In genomic region chr10:117630176-117630575, GRCm38 (mm10) we compare ENCODE assay signal across 10 mouse cellular contexts. TPM values are rescaled to one million over a fixed set of nuclear protein-coding genes. Genes with fewer than 3 reads are reported as not detected.
DNase-seq lines count a peak whose midpoint lies in the region; ATAC-seq and TF ChIP-seq lines count a peak whose summit lies in the region.
"Had no signal": no experiment of that assay in that cellular context is flagged by ENCODE, and none has a peak within 500 bp of the region (broad histone marks: within the 10 kb centered on the region; RNA-seq: fewer than 3 reads in every experiment).

No protein-coding gene starts in this region.

- H3K27ac ChIP-seq in hindbrain, embryonic 10.5 days: no peak overlapping the region
- H3K27ac ChIP-seq in hindbrain, embryonic 14.5 days: no peak overlapping the region
- H3K27ac ChIP-seq in forebrain, embryonic 13.5 days: no peak overlapping the region
- H3K27ac ChIP-seq in liver, embryonic 12.5 days: no peak overlapping the region
- H3K27ac ChIP-seq in thymus, adult 2 months (ENCODE audit: control insufficient read depth, insufficient read depth, low read length): no peak overlapping the region

- no peak for TF ChIP-seq POLR2A in thymus, adult 2 months (IDR thresholded peaks at IDR 0.05; ENCODE audit: control insufficient read depth, extremely low read depth, insufficient read depth, low read length, poor library complexity)

- H3K4me3 ChIP-seq in hindbrain, embryonic 10.5 days: peak overlapping the region; percentile 68
- no peak overlapping the region for H3K4me3 ChIP-seq in hindbrain, embryonic 14.5 days (replicated peaks; ENCODE audit: low read length)
- H3K4me3 ChIP-seq in E14TG2a.4 (replicated peaks; ENCODE audit: low read length): peak overlapping the region; percentile 86; the same call in 1 of the 2 replicates
- peak overlapping the region; percentile 45; the same call in 1 of the 2 replicates for H3K4me3 ChIP-seq in forebrain, embryonic 13.5 days
- H3K4me3 ChIP-seq in liver, embryonic 12.5 days: peak overlapping the region; percentile 56
- no peak overlapping the region for H3K4me3 ChIP-seq in thymus, adult 2 months (ENCODE audit: control insufficient read depth, insufficient read depth, low read length)

- H3K36me3 ChIP-seq in hindbrain, embryonic 10.5 days: no peaks in the 10 kb centered on the region
- H3K36me3 ChIP-seq in hindbrain, embryonic 14.5 days (replicated peaks; ENCODE audit: control insufficient read depth, insufficient read depth): no peaks in the 10 kb centered on the region
- no peaks in the 10 kb centered on the region for H3K36me3 ChIP-seq in E14TG2a.4 (ENCODE audit: insufficient read depth, low read length)
- H3K36me3 ChIP-seq in forebrain, embryonic 13.5 days (ENCODE audit: poor library complexity, severe bottlenecking): no peaks in the 10 kb centered on the region
- H3K36me3 ChIP-seq in liver, embryonic 12.5 days: no peaks in the 10 kb centered on the region
- H3K36me3 ChIP-seq in thymus, adult 2 months (ENCODE audit: control insufficient read depth, insufficient read depth, low read length): no peaks in the 10 kb centered on the region

- no peak for TF ChIP-seq CTCF in E14TG2a.4 (conservative IDR thresholded peaks at IDR 0.05; ENCODE audit: low read length)
- no peak for TF ChIP-seq CTCF in thymus, adult 2 months (IDR thresholded peaks at IDR 0.05; ENCODE audit: borderline replicate concordance, control insufficient read depth, extremely low read depth, insufficient read depth, low read length, poor library complexity)

- ATAC-seq in hindbrain, embryonic 14.5 days (ENCODE audit: low FRiP score): no peak
- no peak for ATAC-seq in forebrain, embryonic 13.5 days
- ATAC-seq in liver, embryonic 12.5 days: no peak

- H3K27me3 ChIP-seq in hindbrain, embryonic 10.5 days (ENCODE audit: insufficient read depth, poor library complexity, severe bottlenecking): peaks cover 59% of the 10 kb centered on the region
- H3K27me3 ChIP-seq in hindbrain, embryonic 14.5 days (ENCODE audit: control insufficient read depth, insufficient read depth, low read length): peaks cover 53% of the 10 kb centered on the region
- peaks cover 61% of the 10 kb centered on the region for H3K27me3 ChIP-seq in E14TG2a.4 (ENCODE audit: insufficient read depth, low read length)
- H3K27me3 ChIP-seq in forebrain, embryonic 13.5 days: peaks cover 55% of the 10 kb centered on the region
- peaks cover 62% of the 10 kb centered on the region for H3K27me3 ChIP-seq in liver, embryonic 12.5 days (replicated peaks)
- H3K27me3 ChIP-seq in thymus, adult 2 months (ENCODE audit: control insufficient read depth, insufficient read depth, low read length): no peaks in the 10 kb centered on the region; the same call in none of the 2 replicates

- no peaks in the 10 kb centered on the region for H3K9me3 ChIP-seq in hindbrain, embryonic 10.5 days
- no peaks in the 10 kb centered on the region for H3K9me3 ChIP-seq in hindbrain, embryonic 14.5 days (ENCODE audit: control insufficient read depth, low read length)
- peaks cover 9% of the 10 kb centered on the region; the same call in 1 of the 2 replicates for H3K9me3 ChIP-seq in E14TG2a.4 (ENCODE audit: low read length)
- H3K9me3 ChIP-seq in forebrain, embryonic 13.5 days (replicated peaks): no peaks in the 10 kb centered on the region
- H3K9me3 ChIP-seq in liver, embryonic 12.5 days (replicated peaks): no peaks in the 10 kb centered on the region

- 29% methylated on average over 8 of the region's 8 CpGs for WGBS in hindbrain, embryonic 10.5 days
- 29% methylated on average over 8 of the region's 8 CpGs for WGBS in hindbrain, embryonic 14.5 days
- 25% methylated on average over 8 of the region's 8 CpGs for WGBS in forebrain, embryonic 13.5 days
- 21% methylated on average over 8 of the region's 8 CpGs for WGBS in liver, embryonic 12.5 days (ENCODE audit: insufficient replicate concordance)
- 25% methylated on average over 8 of the region's 8 CpGs for WGBS in thymus, adult 2 months

- DNase-seq in hindbrain, embryonic 10.5 days (ENCODE audit: low spot score): no peak
- no peak for DNase-seq in hindbrain, embryonic 14.5 days (ENCODE audit: low spot score)
- DNase-seq in spleen, postnatal 4 days (ENCODE audit: low spot score in 2 of 2): no peak
- no peak for DNase-seq in thymus, adult 2 months
- no peak for DNase-seq in layer of hippocampus, postnatal 36 days
- DNase-seq: adrenal gland, postnatal 36 days; lung, postnatal 10 days had no signal

- peaks cover 19% of the 10 kb centered on the region for H3K4me1 ChIP-seq in hindbrain, embryonic 10.5 days (replicated peaks)
- H3K4me1 ChIP-seq in hindbrain, embryonic 14.5 days (replicated peaks; ENCODE audit: control insufficient read depth, insufficient read depth, low read length): peaks cover 11% of the 10 kb centered on the region; the same call in 1 of the 2 replicates
- peaks cover 14% of the 10 kb centered on the region for H3K4me1 ChIP-seq in E14TG2a.4 (replicated peaks; ENCODE audit: low read depth, low read length)
- H3K4me1 ChIP-seq in forebrain, embryonic 13.5 days: peaks cover 15% of the 10 kb centered on the region
- peaks cover 13% of the 10 kb centered on the region for H3K4me1 ChIP-seq in liver, embryonic 12.5 days
- peaks cover 24% of the 10 kb centered on the region for H3K4me1 ChIP-seq in thymus, adult 2 months (replicated peaks; ENCODE audit: control insufficient read depth, insufficient read depth, low read length)

- H3K9ac ChIP-seq in hindbrain, embryonic 14.5 days: no peak overlapping the region
- H3K9ac ChIP-seq in forebrain, embryonic 13.5 days: no peak overlapping the region
- 0 out of 2 replicates have a peak overlapping the region, but pooled peaks have one; percentile 44 for H3K9ac ChIP-seq in liver, embryonic 12.5 days

- H3K4me2 ChIP-seq in hindbrain, embryonic 14.5 days (replicated peaks): no peak overlapping the region; the same call in 1 of the 2 replicates
- H3K4me2 ChIP-seq in forebrain, embryonic 13.5 days: no peak overlapping the region
- peak overlapping the region; percentile 71 for H3K4me2 ChIP-seq in liver, embryonic 12.5 days

RNA-seq across cellular contexts. Expression of gene Cpm, which starts 0.9 kb away (rescaled TPM):
- 5.9 and 6.0 TPM in 2 replicates for polyA plus RNA-seq in hindbrain, embryonic 10.5 days (2016; fragmentation: Nextera tagmentation; extraction: Ambion mirVana)
- 2.8 and 3.0 TPM in 2 replicates for polyA plus RNA-seq in hindbrain, embryonic 14.5 days (2014; fragmentation: Nextera tagmentation; extraction: Ambion mirVana)
- polyA plus RNA-seq in forebrain, embryonic 13.5 days (2015; fragmentation: Nextera tagmentation; extraction: Ambion mirVana): 4.3 and 4.7 TPM in 2 replicates
- 29.8 and 30.7 TPM in 2 replicates for polyA plus RNA-seq in liver, embryonic 12.5 days (2016; fragmentation: Nextera tagmentation; extraction: Ambion mirVana)
- polyA plus RNA-seq in thymus, adult 2 months (2012; rRNA removed): 3.2 and 3.6 TPM in 2 replicates
- 1 to 10 TPM; 9.1 to 9.4 TPM for total RNA-seq in layer of hippocampus, postnatal 36 days (2021)

Comparison
In these comparisons a context has a peak if more than half of its experiments do, and no peak if none do; other contexts are left out.
1. H3K4me3 ChIP-seq: peak in hindbrain, embryonic 10.5 days (single experiment), E14TG2a.4 (single experiment), forebrain, embryonic 13.5 days (single experiment) and liver, embryonic 12.5 days (single experiment); none in hindbrain, embryonic 14.5 days (single experiment) and thymus, adult 2 months (single experiment).